Mouse (Mus musculus): ENCODE data around the gene Anapc7. TPM values are rescaled to one million over a fixed set of nuclear protein-coding genes. Genes with fewer than 3 reads are reported as not detected.
"Not testable (repeated sequence)": the region's sequence is repeated elsewhere in the genome, so short reads cannot be mapped to it uniquely, and the experiment has no call there.

Gene Anapc7
- polyA plus RNA-seq, 1 experiment from 2014 or later = 39.4 TPM

DNA sequence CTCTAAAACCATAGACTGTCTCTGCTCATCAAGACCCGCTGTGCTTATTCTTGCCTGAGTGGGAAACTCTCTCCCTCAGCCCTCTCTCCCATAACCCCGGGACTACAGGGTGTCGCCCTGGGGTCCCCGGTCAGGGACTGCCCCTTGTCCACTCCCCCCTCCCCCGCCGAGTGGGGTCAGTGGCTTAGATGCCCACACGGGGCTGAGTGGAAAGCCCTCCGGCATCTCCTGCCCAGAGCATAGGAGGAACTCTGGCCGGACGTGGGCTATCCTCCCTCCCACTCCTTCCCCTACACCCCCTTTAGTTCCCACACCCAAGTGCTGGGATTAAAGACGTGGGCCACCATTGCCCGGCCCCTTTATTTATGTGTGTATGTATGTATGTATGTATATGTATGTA, 6.0 kb upstream of the Anapc7 start:
- ATAC-seq (replicated peaks; ENCODE audit: extremely low read depth, insufficient read depth, low FRiP score) = no peak
- H3K9me3 ChIP-seq (replicated peaks; ENCODE audit: control insufficient read depth, low read length) = no peaks in the 10 kb centered on the region
- no peaks in the 10 kb centered on the region for H3K4me1 ChIP-seq (ENCODE audit: control insufficient read depth, insufficient read depth, low read length)
- H3K36me3 ChIP-seq (ENCODE audit: control insufficient read depth, insufficient read depth) = no peaks in the 10 kb centered on the region
- H3K27ac ChIP-seq (ENCODE audit: low read length) = no peak overlapping the region
- no peak overlapping the region for H3K4me3 ChIP-seq (ENCODE audit: low read length)
- no peak overlapping the region for H3K9ac ChIP-seq (ENCODE audit: low read length)
- no peaks in the 10 kb centered on the region for H3K27me3 ChIP-seq (ENCODE audit: control insufficient read depth, insufficient read depth, low read length)
- no peak overlapping the region for H3K4me2 ChIP-seq (ENCODE audit: low read depth, low read length)
- 86% methylated on average over 12 of the region's 12 CpGs for WGBS

DNA sequence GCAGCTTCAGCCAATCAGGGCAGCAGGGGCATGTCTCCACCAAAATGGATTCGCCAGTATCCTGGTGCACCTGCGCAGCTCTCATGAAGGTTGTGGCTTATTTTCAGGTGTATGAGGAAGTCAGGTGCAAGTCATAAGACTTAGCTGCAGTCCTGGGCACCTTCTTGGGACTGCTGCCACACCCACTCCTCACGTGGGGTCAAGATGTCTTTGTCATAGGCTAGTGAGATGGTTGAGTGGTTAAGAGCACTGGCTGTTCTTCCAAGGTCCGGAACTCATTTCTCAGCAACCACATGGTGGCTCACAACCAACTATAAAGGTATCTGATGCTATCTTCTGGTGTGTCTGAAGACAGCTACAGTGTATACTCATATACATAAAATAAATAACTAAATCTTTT, 817 bp upstream of the Anapc7 start:
- H3K4me3 ChIP-seq (ENCODE audit: low read length); H3K9ac ChIP-seq (ENCODE audit: low read length); H3K9me3 ChIP-seq (replicated peaks; ENCODE audit: control insufficient read depth, low read length); H3K4me2 ChIP-seq (ENCODE audit: low read depth, low read length); H3K27me3 ChIP-seq (ENCODE audit: control insufficient read depth, insufficient read depth, low read length); ATAC-seq (replicated peaks; ENCODE audit: extremely low read depth, insufficient read depth, low FRiP score); H3K27ac ChIP-seq (ENCODE audit: low read length); H3K36me3 ChIP-seq (ENCODE audit: control insufficient read depth, insufficient read depth): not testable (repeated sequence)
- 54% methylated on average over 4 of the region's 4 CpGs for WGBS
- peaks cover 18% of the 10 kb centered on the region for H3K4me1 ChIP-seq (ENCODE audit: control insufficient read depth, insufficient read depth, low read length)

DNA sequence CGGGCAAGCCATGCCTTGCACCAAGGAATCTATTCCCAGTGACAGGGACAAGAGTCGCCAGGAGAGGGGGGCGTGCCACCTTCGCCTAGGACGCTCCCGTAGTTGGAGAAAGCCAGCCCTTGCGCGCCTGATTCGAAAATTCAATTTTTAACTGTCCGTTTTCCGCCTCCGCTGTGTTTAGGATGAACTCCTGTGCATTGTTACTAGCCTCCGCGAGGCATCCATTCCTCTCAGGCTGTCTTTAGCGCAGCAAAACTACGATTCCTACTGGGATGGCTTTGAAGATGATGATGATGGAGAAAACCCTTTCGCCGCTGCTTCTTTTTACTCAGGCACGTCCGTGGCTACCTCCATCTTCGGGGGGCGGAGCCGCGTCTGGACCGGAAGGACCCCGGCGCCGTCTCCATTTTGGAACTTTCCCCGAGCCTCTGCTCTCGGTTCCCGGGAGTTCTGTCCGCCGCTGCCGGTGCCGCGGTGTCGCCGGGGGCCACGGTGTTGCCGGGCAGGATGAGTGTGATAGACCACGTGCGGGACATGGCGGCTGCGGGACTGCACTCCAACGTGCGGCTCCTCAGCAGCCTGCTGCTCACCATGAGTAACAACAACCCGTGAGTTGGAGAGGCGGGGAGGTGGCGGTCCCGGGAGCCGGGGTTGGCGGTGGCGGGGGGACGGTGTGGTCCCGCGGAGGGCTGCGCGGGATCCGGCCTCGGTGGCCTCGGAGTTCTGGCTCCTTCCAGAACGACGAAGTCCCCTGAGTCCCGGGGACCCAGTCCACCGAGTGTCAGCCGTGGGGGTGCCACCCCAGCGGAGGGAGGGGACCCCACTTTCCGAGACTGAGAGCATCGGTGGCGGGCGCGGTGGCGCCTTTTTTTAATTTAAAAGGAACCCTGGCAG, 825 bp downstream of the Anapc7 start:
- under 1% methylated on average over 73 of the region's 73 CpGs for WGBS
- Histone ChIP-seq H3K9ac (ENCODE audit: low read length) (peak overlapping the region; percentile 96), H3K36me3 (ENCODE audit: control insufficient read depth, insufficient read depth) (no peaks in the 10 kb centered on the region), H3K27me3 (ENCODE audit: control insufficient read depth, insufficient read depth, low read length) (no peaks in the 10 kb centered on the region), H3K27ac (ENCODE audit: low read length) (peak overlapping the region; percentile 89), H3K9me3 (replicated peaks; ENCODE audit: control insufficient read depth, low read length) (no peaks in the 10 kb centered on the region), H3K4me2 (ENCODE audit: low read depth, low read length) (peak overlapping the region; percentile 91), H3K4me1 (ENCODE audit: control insufficient read depth, insufficient read depth, low read length) (peaks cover 18% of the 10 kb centered on the region), H3K4me3 (ENCODE audit: low read length) (peak overlapping the region; percentile 92)
- ATAC-seq (replicated peaks; ENCODE audit: extremely low read depth, insufficient read depth, low FRiP score) = peak; percentile 85

DNA sequence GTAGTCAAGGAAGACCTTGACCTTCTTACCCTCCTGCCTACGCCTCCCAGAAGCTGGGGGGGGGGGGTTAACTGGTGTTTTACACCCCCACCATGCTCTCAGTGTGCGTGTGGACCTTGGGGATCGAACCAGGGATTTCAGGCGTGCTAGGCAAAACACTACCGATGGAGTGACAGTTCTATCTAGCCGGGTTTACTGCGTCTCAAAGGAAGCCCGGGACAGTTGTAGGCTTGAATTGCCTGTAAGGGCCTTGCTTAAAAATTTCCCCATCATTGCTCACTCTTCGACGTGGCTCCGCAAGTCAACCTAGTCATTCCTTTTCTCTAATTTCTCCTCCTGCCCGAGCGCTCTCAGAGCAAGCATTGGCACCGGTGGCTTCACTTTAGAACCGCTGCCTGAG, 1.6 kb downstream of the Anapc7 start:
- Histone ChIP-seq H3K27ac (ENCODE audit: low read length) (no peak overlapping the region), H3K36me3 (ENCODE audit: control insufficient read depth, insufficient read depth) (peaks cover under 1% of the 10 kb centered on the region), H3K4me2 (ENCODE audit: low read depth, low read length) (peak overlapping the region; percentile 91), H3K9ac (ENCODE audit: low read length) (peak overlapping the region; percentile 96), H3K4me1 (ENCODE audit: control insufficient read depth, insufficient read depth, low read length) (peaks cover 18% of the 10 kb centered on the region), H3K4me3 (ENCODE audit: low read length) (peak overlapping the region; percentile 92), H3K27me3 (ENCODE audit: control insufficient read depth, insufficient read depth, low read length) (no peaks in the 10 kb centered on the region), H3K9me3 (replicated peaks; ENCODE audit: control insufficient read depth, low read length) (no peaks in the 10 kb centered on the region)
- ATAC-seq (replicated peaks; ENCODE audit: extremely low read depth, insufficient read depth, low FRiP score) = no peak
- 22% methylated on average over 15 of the region's 15 CpGs for WGBS

DNA sequence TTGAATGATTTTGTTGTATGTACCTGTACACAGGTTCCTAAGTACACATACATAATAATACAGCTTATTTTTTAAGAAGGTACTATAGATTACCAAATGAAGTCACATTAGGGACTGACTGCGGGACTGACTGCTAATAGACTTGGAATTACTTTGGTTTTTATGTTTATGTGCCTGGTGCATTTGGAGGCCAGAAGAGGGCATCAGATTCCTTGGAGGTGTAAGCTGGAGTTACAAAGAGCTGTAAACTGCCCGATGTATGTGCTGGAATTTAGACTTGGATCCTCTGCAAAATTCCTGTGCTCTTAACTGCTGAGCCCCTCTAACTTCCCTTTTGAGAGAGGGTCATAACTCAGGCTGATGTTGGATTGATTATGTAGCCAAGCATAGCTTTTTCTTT, 4.1 kb downstream of the Anapc7 start:
- Histone ChIP-seq H3K4me1 (ENCODE audit: control insufficient read depth, insufficient read depth, low read length) (peaks cover 18% of the 10 kb centered on the region), H3K27me3 (ENCODE audit: control insufficient read depth, insufficient read depth, low read length) (no peaks in the 10 kb centered on the region), H3K36me3 (ENCODE audit: control insufficient read depth, insufficient read depth) (peaks cover 21% of the 10 kb centered on the region), H3K9me3 (replicated peaks; ENCODE audit: control insufficient read depth, low read length) (no peaks in the 10 kb centered on the region), H3K4me3 (ENCODE audit: low read length) (no peak overlapping the region), H3K9ac (ENCODE audit: low read length) (no peak overlapping the region), H3K4me2 (ENCODE audit: low read depth, low read length) (no peak overlapping the region), H3K27ac (ENCODE audit: low read length) (no peak overlapping the region)
- WGBS = 73% methylated on average over 2 of the region's 2 CpGs
- no peak for ATAC-seq (replicated peaks; ENCODE audit: extremely low read depth, insufficient read depth, low FRiP score)

DNA sequence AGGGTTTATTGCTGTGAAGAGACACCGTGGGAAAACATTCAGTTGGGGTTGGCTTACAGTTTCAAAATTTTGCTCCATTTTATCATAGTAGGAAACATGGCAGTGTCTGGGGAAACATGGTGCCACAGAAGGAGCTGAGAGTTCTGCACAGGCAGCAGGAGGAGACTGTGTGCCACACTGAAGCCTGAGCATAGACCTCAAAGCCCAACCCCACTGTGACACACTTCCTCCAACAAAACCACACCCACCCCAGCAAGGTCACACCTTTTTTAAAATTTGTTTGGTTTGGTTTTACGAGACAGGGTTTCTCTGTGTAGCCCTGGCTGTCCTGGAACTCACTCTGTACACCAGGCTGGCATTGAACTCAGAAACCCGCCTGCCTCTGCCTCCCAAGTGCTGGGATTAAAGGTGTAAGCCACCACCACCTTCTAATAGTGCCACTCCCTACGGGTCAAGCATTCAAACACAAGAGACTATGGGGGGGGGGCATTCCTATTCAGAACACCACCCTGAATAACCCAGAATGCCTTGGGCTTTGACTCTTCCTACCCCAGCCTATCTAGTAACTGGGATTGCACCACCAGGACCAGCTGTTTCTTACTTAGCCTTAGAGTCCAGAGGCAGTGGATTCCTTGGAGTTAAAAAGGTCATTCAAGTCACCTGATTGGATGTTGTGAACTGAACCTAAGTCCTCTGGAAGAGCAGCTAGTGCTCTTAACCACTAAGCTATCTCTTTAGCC, 8.7 kb downstream of the Anapc7 start:
- H3K36me3 ChIP-seq (ENCODE audit: control insufficient read depth, insufficient read depth) = peaks cover 66% of the 10 kb centered on the region
- no peak for ATAC-seq (replicated peaks; ENCODE audit: extremely low read depth, insufficient read depth, low FRiP score)
- H3K27ac ChIP-seq (ENCODE audit: low read length) = no peak overlapping the region
- no peak overlapping the region for H3K4me3 ChIP-seq (ENCODE audit: low read length)
- 90% methylated on average over 4 of the region's 4 CpGs for WGBS
- no peak overlapping the region for H3K4me2 ChIP-seq (ENCODE audit: low read depth, low read length)
- peaks cover 2% of the 10 kb centered on the region; the same call in 1 of the 2 replicates for H3K4me1 ChIP-seq (ENCODE audit: control insufficient read depth, insufficient read depth, low read length)
- no peaks in the 10 kb centered on the region for H3K9me3 ChIP-seq (replicated peaks; ENCODE audit: control insufficient read depth, low read length)
- no peak overlapping the region for H3K9ac ChIP-seq (ENCODE audit: low read length)
- H3K27me3 ChIP-seq (ENCODE audit: control insufficient read depth, insufficient read depth, low read length) = no peaks in the 10 kb centered on the region

DNA sequence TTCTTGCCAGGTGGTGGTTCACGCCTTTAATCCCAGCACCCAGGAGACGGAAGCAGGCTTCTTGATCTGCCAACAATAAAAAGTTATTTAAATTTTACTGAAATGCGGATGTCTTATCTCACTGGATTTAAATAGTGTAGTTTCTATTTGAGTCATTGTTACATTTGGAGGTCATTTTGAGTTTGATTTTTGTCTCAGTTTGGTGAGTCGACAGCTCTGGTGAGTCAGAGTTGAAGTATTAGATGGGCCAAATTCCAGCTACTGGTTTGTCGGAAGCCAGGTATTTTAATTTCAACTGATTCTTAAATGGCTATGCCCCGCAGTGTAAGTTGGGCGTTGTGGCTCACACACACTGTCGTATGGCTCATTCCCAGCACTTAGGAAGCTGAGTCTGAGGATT, 9.7 kb downstream of the Anapc7 start:
- no peak overlapping the region for H3K9ac ChIP-seq (ENCODE audit: low read length)
- no peak overlapping the region for H3K4me3 ChIP-seq (ENCODE audit: low read length)
- H3K9me3 ChIP-seq (replicated peaks; ENCODE audit: control insufficient read depth, low read length) = no peaks in the 10 kb centered on the region
- WGBS = 72% methylated on average over 8 of the region's 8 CpGs
- H3K36me3 ChIP-seq (ENCODE audit: control insufficient read depth, insufficient read depth) = peaks cover 76% of the 10 kb centered on the region
- no peak overlapping the region for H3K4me2 ChIP-seq (ENCODE audit: low read depth, low read length)
- no peak for ATAC-seq (replicated peaks; ENCODE audit: extremely low read depth, insufficient read depth, low FRiP score)
- peaks cover 2% of the 10 kb centered on the region; the same call in 1 of the 2 replicates for H3K4me1 ChIP-seq (ENCODE audit: control insufficient read depth, insufficient read depth, low read length)
- no peak overlapping the region for H3K27ac ChIP-seq (ENCODE audit: low read length)
- H3K27me3 ChIP-seq (ENCODE audit: control insufficient read depth, insufficient read depth, low read length) = no peaks in the 10 kb centered on the region

DNA sequence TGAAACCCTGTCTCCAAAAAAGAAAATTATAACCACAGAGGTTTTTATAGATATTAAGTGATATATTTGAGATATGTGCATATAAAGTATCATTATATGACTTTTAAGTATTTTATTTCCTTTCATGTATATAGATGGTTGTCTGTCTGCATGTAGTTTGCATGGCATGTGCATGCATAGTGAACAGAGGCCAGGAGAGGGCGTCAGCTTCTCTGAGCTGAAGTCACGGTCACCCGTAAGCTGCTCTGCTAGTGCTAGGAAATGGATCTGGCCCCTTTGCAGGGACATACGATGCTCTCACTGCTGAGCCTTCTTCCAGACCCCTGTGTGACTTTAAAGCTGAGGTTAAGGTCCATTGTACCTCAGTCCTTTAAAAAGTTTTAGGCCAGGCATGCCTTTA, 13.0 kb downstream of the Anapc7 start:
- H3K27ac ChIP-seq (ENCODE audit: low read length) = no peak overlapping the region
- H3K27me3 ChIP-seq (ENCODE audit: control insufficient read depth, insufficient read depth, low read length) = no peaks in the 10 kb centered on the region
- no peak overlapping the region for H3K4me2 ChIP-seq (ENCODE audit: low read depth, low read length)
- H3K9me3 ChIP-seq (replicated peaks; ENCODE audit: control insufficient read depth, low read length) = peaks cover 5% of the 10 kb centered on the region; the same call in 1 of the 2 replicates
- peaks cover 7% of the 10 kb centered on the region for H3K4me1 ChIP-seq (ENCODE audit: control insufficient read depth, insufficient read depth, low read length)
- no peak overlapping the region for H3K4me3 ChIP-seq (ENCODE audit: low read length)
- 82% methylated on average over 4 of the region's 4 CpGs for WGBS
- H3K9ac ChIP-seq (ENCODE audit: low read length) = no peak overlapping the region
- H3K36me3 ChIP-seq (ENCODE audit: control insufficient read depth, insufficient read depth) = peaks cover 91% of the 10 kb centered on the region
- ATAC-seq (replicated peaks; ENCODE audit: extremely low read depth, insufficient read depth, low FRiP score) = no peak

Data from heart, embryonic 16.5 days (tissue).